Mouse (Mus musculus) bone marrow macrophage, adult 2 months (primary cell): ENCODE measurements at regions not wholly inside any gene's neighbourhood (a gene's known extent, or its start where the extent isn't known, plus 50 kb on each side); places are given as distances from the start of the nearest gene placed in this dataset.

Experiments used
- CTCF ChIP-seq: IDR thresholded peaks from 2 replicates; pipeline ENCODE4 v1.5.1; 2012; ENCODE audit warnings: low read depth, mild to moderate bottlenecking, low read length, moderate library complexity
- POLR2A ChIP-seq: IDR thresholded peaks from 2 replicates; pipeline ENCODE4 v1.6.1; 2012; ENCODE audit warnings: mild to moderate bottlenecking, low read depth, low read length, borderline replicate concordance

DNA sequence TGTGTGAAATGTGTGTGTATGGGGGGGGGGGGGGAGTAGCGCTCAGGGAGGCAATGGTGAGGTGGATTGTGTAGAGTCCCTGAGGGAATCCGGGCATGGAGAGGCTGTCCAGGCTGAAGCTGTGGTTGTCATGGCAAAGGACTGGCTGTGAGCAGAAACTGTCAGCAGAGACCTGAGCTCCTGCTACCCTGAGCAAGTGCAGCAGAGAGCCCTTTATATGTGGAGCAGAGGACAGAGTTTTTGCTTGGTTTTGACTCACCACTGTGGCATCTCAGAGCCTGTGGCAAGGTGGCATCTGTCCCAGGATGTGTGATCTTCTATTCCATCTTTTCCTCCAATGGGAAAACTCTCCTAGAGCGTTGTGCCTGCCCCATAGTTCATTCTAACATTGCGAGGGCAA is 65.8 kb upstream of the Slc44a3 start:
- TF ChIP-seq CTCF = no peak
- no peak for TF ChIP-seq POLR2A
